Mouse (Mus musculus): Measurements from ENCODE around the gene Nup188. TPM values are rescaled to one million over a fixed set of nuclear protein-coding genes. Genes with fewer than 3 reads are reported as not detected.

The Nup188 gene
- polyA plus RNA-seq, 1 experiment from 2014 or later = 65.2 TPM

GRCm38 (mm10) chr2:30247681-30248080, 38.5 kb upstream of the Nup188 start:
- Histone ChIP-seq H3K27ac (no peak overlapping the region), H3K36me3 (replicated peaks) (peaks cover 96% of the 10 kb centered on the region), H3K9me3 (no peaks in the 10 kb centered on the region), H3K27me3 (ENCODE audit: poor library complexity, severe bottlenecking) (no peaks in the 10 kb centered on the region), H3K4me3 (no peak overlapping the region), H3K4me1 (peaks cover 5% of the 10 kb centered on the region)
- WGBS = 75% methylated on average over 4 of the region's 4 CpGs
- no peak for DNase-seq (ENCODE audit: extremely low spot score, low spot score)

- Histone ChIP-seq H3K9me3 (no peaks in the 10 kb centered on the region), H3K4me1 (peaks cover 4% of the 10 kb centered on the region), H3K27ac (no peak overlapping the region), H3K4me3 (no peak overlapping the region), H3K27me3 (ENCODE audit: poor library complexity, severe bottlenecking) (no peaks in the 10 kb centered on the region), H3K36me3 (replicated peaks) (peaks cover 96% of the 10 kb centered on the region)
- 94% methylated on average over 3 of the region's 3 CpGs for WGBS
- DNase-seq (ENCODE audit: extremely low spot score, low spot score) = no peak
Measured at GRCm38 (mm10) chr2:30249182-30249581, 37.0 kb upstream of the Nup188 start.

DNA sequence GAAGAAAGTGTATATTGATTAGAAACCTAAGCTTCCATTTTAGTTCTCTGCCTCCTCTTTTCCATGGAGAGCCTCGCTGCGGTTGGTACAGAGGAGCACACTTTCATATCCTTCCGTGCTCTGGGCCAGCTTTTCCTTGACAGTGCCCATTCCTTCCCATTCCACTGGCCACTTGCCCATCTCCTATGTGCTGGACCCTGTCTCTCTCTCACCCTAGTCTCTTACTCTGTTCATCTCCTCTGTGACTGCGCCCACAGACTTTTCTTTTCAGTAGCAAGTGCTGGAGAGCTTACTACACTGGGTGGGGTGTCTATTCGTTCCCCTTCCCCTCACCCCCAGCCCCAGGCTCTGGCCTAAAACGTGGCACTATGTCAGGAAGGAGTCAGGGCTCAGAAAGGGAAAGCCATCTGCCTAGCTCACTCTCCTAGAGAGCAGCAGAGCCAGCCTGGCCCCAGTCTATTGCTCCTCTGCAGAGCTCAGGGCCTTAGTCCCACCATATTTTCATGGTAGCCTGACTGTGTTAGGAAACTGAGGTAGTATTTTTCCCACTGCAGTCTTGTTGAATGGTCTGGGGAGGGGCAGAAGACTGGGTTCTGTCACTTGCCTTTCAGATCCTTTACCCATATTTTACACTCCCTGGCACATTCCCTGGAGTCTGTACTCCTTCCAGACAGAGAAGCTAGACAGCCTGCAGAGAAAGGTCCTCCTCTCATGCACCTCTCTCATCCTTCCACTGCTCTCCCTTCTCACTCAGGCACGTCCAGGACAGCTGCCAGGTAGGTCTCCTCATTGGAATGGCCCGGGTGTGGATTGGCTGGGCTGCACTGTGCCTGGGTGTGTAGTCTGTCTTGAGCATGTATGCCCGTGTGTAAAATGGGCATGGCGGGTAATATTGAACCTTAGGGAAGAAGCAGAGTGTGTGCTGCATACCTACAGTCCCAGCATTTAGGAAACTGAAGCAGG, 35.8 kb upstream of the Nup188 start:
- H3K36me3 ChIP-seq (replicated peaks) = peaks cover 96% of the 10 kb centered on the region
- 89% methylated on average over 10 of the region's 10 CpGs for WGBS
- H3K9me3 ChIP-seq = no peaks in the 10 kb centered on the region

DNA sequence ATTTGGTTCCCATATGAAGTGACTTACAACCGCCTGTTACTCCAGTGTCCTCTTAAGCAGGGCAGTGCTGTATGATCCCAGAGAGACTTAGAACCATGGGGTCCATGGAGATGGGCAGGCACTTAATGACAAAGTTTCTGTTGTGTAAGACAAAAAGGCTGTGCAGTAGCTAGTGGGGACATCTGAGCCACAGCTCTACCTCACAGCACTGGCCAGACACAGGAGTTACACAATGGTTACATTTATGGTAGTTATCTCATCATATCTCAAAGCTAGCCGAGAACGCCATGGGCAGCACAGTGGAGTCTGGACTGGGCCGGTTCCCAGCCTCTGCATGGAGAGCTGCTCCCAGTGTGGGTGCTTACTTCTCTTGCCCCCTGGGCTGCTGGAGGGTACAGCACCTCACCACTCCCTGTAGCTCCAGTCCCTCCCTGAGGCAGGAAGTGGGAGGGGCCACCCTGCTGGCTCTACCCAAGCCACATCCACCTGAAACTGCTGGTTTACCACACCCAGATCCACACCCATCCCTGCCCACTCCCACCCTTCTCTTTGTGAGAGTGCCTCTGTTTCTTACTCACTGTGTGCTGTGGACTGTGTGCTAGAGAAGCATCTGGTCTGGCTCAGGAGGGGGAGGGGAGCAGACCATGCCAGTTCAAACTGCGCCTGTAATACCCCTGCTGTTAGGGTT, 34.6 kb upstream of the Nup188 start:
- Histone ChIP-seq H3K4me3 (no peak overlapping the region), H3K27me3 (ENCODE audit: poor library complexity, severe bottlenecking) (no peaks in the 10 kb centered on the region), H3K9me3 (no peaks in the 10 kb centered on the region), H3K4me1 (peaks cover 4% of the 10 kb centered on the region; the same call in 1 of the 2 replicates), H3K27ac (no peak overlapping the region), H3K36me3 (replicated peaks) (peaks cover 97% of the 10 kb centered on the region)
- 86% methylated on average over 5 of the region's 5 CpGs for WGBS
- no peak for DNase-seq (ENCODE audit: extremely low spot score, low spot score)

More for the DNA sequence above, 35.8 kb upstream of the Nup188 start:
- Histone ChIP-seq H3K27ac (no peak overlapping the region), H3K4me1 (peaks cover 4% of the 10 kb centered on the region; the same call in 1 of the 2 replicates), H3K4me3 (no peak overlapping the region), H3K27me3 (ENCODE audit: poor library complexity, severe bottlenecking) (no peaks in the 10 kb centered on the region)
- no peak for DNase-seq (ENCODE audit: extremely low spot score, low spot score)

DNA sequence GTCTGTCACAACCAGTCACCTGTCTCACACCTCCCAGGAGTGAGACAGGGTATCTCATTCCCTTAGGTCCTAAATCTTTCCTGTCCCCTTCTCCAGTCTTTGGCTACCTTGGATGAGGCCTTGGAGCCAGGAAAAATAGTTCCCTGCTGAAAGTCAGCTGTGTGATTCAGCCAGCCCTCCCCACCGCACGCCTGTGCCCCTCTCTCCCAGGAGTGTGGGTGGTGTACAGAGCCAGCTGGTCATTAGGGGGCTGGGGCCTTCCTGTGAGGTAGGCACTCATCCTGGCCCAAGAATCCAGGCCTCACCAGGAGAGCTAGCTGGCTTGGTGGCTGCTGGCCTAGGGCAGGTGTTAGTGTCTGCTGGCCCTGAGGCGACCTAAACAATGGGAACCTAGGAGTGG, 33.7 kb upstream of the Nup188 start:
- no peak for DNase-seq (ENCODE audit: extremely low spot score, low spot score)
- H3K27ac ChIP-seq = no peak overlapping the region
- WGBS = 86% methylated on average over 3 of the region's 3 CpGs
- peaks cover 99% of the 10 kb centered on the region for H3K36me3 ChIP-seq (replicated peaks)
- H3K4me3 ChIP-seq = no peak overlapping the region
- peaks cover 3% of the 10 kb centered on the region; the same call in 1 of the 2 replicates for H3K4me1 ChIP-seq
- no peaks in the 10 kb centered on the region for H3K9me3 ChIP-seq
- H3K27me3 ChIP-seq (ENCODE audit: poor library complexity, severe bottlenecking) = no peaks in the 10 kb centered on the region

- Histone ChIP-seq H3K36me3 (replicated peaks) (peaks cover 99% of the 10 kb centered on the region), H3K27ac (no peak overlapping the region), H3K9me3 (no peaks in the 10 kb centered on the region), H3K27me3 (ENCODE audit: poor library complexity, severe bottlenecking) (no peaks in the 10 kb centered on the region), H3K4me1 (no peaks in the 10 kb centered on the region; the same call in 1 of the 2 replicates), H3K4me3 (no peak overlapping the region)
- no peak for DNase-seq (ENCODE audit: extremely low spot score, low spot score)
- 87% methylated on average over 5 of the region's 5 CpGs for WGBS
Measured at GRCm38 (mm10) chr2:30253809-30254208, 32.4 kb upstream of the Nup188 start.

DNA sequence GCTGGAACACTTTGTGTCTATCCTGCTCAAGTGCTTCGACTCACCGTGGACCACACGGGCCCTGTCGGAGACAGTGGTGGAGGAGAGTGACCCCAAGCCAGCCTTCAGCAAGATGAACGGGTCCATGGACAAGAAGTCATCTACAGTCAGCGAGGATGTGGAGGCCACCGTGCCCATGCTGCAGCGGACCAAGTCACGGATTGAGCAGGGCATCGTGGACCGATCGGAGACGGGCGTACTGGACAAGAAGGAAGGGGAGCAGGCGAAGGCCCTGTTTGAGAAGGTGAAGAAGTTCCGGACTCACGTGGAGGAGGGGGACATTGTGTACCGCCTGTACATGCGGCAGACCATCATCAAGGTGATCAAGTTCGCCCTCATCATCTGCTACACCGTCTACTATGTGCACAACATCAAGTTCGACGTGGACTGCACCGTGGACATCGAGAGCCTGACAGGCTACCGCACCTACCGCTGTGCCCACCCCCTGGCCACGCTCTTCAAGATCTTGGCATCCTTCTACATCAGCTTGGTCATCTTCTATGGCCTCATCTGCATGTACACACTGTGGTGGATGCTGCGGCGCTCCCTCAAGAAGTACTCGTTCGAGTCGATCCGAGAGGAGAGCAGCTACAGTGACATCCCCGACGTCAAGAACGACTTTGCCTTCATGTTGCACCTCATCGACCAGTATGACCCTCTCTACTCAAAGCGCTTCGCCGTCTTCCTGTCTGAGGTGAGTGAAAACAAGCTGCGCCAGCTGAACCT, 30.4 kb upstream of the Nup188 start:
- Histone ChIP-seq H3K27ac (no peak overlapping the region), H3K9me3 (no peaks in the 10 kb centered on the region), H3K4me1 (no peaks in the 10 kb centered on the region; the same call in 1 of the 2 replicates), H3K27me3 (ENCODE audit: poor library complexity, severe bottlenecking) (no peaks in the 10 kb centered on the region), H3K4me3 (no peak overlapping the region), H3K36me3 (replicated peaks) (peaks cover 99% of the 10 kb centered on the region)
- 98% methylated on average over 42 of the region's 42 CpGs for WGBS
- no peak for DNase-seq (ENCODE audit: extremely low spot score, low spot score)

GRCm38 (mm10) chr2:30256616-30257350, 29.4 kb upstream of the Nup188 start:
- Histone ChIP-seq H3K27me3 (ENCODE audit: poor library complexity, severe bottlenecking) (no peaks in the 10 kb centered on the region), H3K27ac (no peak overlapping the region), H3K4me3 (no peak overlapping the region), H3K4me1 (no peaks in the 10 kb centered on the region; the same call in 1 of the 2 replicates), H3K9me3 (no peaks in the 10 kb centered on the region), H3K36me3 (replicated peaks) (peaks cover 99% of the 10 kb centered on the region)
- WGBS = 97% methylated on average over 30 of the region's 30 CpGs
- no peak for DNase-seq (ENCODE audit: extremely low spot score, low spot score)

GRCm38 (mm10) chr2:30257699-30258460, 28.3 kb upstream of the Nup188 start:
- 92% methylated on average over 7 of the region's 7 CpGs for WGBS
- peaks cover 99% of the 10 kb centered on the region for H3K36me3 ChIP-seq (replicated peaks)
- no peak for DNase-seq (ENCODE audit: extremely low spot score, low spot score)
- H3K27ac ChIP-seq = 0 out of 2 replicates have a peak overlapping the region, but pooled peaks have one; percentile 25
- no peaks in the 10 kb centered on the region for H3K4me1 ChIP-seq
- H3K4me3 ChIP-seq = no peak overlapping the region
- no peaks in the 10 kb centered on the region for H3K27me3 ChIP-seq (ENCODE audit: poor library complexity, severe bottlenecking)
- no peaks in the 10 kb centered on the region for H3K9me3 ChIP-seq

DNA sequence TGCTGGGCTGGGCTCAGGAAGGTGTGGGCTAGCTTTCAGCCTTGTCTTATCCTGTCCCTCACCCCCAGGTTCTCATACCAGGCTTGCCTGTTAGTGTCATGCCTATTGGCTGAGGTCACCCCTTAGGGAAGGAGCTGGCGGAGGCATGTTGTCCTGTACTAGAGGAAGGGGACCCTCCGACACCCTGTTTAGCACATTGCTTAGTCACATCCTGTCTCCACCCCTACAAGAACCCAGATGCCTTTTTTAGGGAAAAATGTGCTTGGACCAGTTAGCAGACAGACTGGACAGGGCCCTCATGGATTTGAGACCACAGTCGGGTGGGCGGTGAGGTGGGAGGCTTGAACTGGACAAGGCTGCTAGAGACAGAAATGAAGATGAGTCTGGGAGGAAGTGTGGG, 27.6 kb upstream of the Nup188 start:
- H3K27ac ChIP-seq = 0 out of 2 replicates have a peak overlapping the region, but pooled peaks have one; percentile 25
- no peaks in the 10 kb centered on the region for H3K27me3 ChIP-seq (ENCODE audit: poor library complexity, severe bottlenecking)
- no peak overlapping the region for H3K4me3 ChIP-seq
- H3K4me1 ChIP-seq = no peaks in the 10 kb centered on the region
- WGBS = 86% methylated on average over 4 of the region's 4 CpGs
- no peak for DNase-seq (ENCODE audit: extremely low spot score, low spot score)
- no peaks in the 10 kb centered on the region for H3K9me3 ChIP-seq
- peaks cover 99% of the 10 kb centered on the region for H3K36me3 ChIP-seq (replicated peaks)

Measured in forebrain, embryonic 10.5 days (tissue).